Mouse (Mus musculus): ENCODE results near the gene Samm50. TPM values are rescaled to one million over a fixed set of nuclear protein-coding genes. Genes with fewer than 3 reads are reported as not detected.
A peak's percentile ranks its signal among the peaks of the same experiment; 100 is the strongest.

Gene Samm50
- polyA plus RNA-seq, 1 experiment from 2014 or later = 60.5 TPM

- WGBS = 12% methylated on average over 16 of the region's 16 CpGs
- Histone ChIP-seq H3K9me3 (replicated peaks; ENCODE audit: control insufficient read depth, low read length) (no peaks in the 10 kb centered on the region), H3K27me3 (replicated peaks; ENCODE audit: control insufficient read depth, insufficient read depth, low read length) (no peaks in the 10 kb centered on the region), H3K27ac (ENCODE audit: low read depth, low read length) (peak overlapping the region; percentile 48), H3K4me2 (ENCODE audit: low read length) (peak overlapping the region; percentile 35), H3K36me3 (ENCODE audit: control insufficient read depth, insufficient read depth, low read length) (no peaks in the 10 kb centered on the region), H3K4me1 (ENCODE audit: control insufficient read depth, insufficient read depth, low read length) (peaks cover 14% of the 10 kb centered on the region; the same call in 1 of the 2 replicates), H3K9ac (ENCODE audit: low read length) (no peak overlapping the region), H3K4me3 (ENCODE audit: low read depth, low read length) (no peak overlapping the region)
- DNase-seq (ENCODE audit: low spot score) = peak; percentile 74
- ATAC-seq = peak; percentile 61
Measured at GRCm38 (mm10) chr15:84238991-84239401, 47.0 kb downstream of the Samm50 start.

- no peak overlapping the region for H3K4me3 ChIP-seq (ENCODE audit: low read depth, low read length)
- ATAC-seq (no peak), DNase-seq (ENCODE audit: low spot score) (no peak)
- no peak overlapping the region for H3K27ac ChIP-seq (ENCODE audit: low read depth, low read length)
- H3K27me3 ChIP-seq (replicated peaks; ENCODE audit: control insufficient read depth, insufficient read depth, low read length) = no peaks in the 10 kb centered on the region
- H3K36me3 ChIP-seq (ENCODE audit: control insufficient read depth, insufficient read depth, low read length) = no peaks in the 10 kb centered on the region
- no peak overlapping the region for H3K9ac ChIP-seq (ENCODE audit: low read length)
- H3K9me3 ChIP-seq (replicated peaks; ENCODE audit: control insufficient read depth, low read length) = no peaks in the 10 kb centered on the region
- H3K4me2 ChIP-seq (ENCODE audit: low read length) = no peak overlapping the region
- WGBS = 57% methylated on average over 7 of the region's 7 CpGs
- peaks cover 23% of the 10 kb centered on the region for H3K4me1 ChIP-seq (ENCODE audit: control insufficient read depth, insufficient read depth, low read length)
Measured at GRCm38 (mm10) chr15:84241520-84241919, 49.5 kb downstream of the Samm50 start.

GRCm38 (mm10) chr15:84245104-84245503 lies 53.1 kb downstream of the Samm50 start:
- WGBS = 51% methylated on average over 7 of the region's 7 CpGs
- H3K9ac ChIP-seq (ENCODE audit: low read length) = no peak overlapping the region
- DNase-seq (ENCODE audit: low spot score) = peak; percentile 76

GRCm38 (mm10) chr15:84246195-84246594 lies 54.2 kb downstream of the Samm50 start:
- Histone ChIP-seq H3K27ac (ENCODE audit: low read depth, low read length) (no peak overlapping the region), H3K9me3 (replicated peaks; ENCODE audit: control insufficient read depth, low read length) (no peaks in the 10 kb centered on the region; the same call in 1 of the 2 replicates), H3K4me3 (ENCODE audit: low read depth, low read length) (no peak overlapping the region), H3K36me3 (ENCODE audit: control insufficient read depth, insufficient read depth, low read length) (no peaks in the 10 kb centered on the region), H3K4me1 (ENCODE audit: control insufficient read depth, insufficient read depth, low read length) (peaks cover 8% of the 10 kb centered on the region), H3K9ac (ENCODE audit: low read length) (no peak overlapping the region), H3K27me3 (replicated peaks; ENCODE audit: control insufficient read depth, insufficient read depth, low read length) (no peaks in the 10 kb centered on the region), H3K4me2 (ENCODE audit: low read length) (no peak overlapping the region)
- ATAC-seq = no peak
- WGBS = 87% methylated on average over 6 of the region's 6 CpGs
- DNase-seq (ENCODE audit: low spot score) = no peak

More at GRCm38 (mm10) chr15:84245104-84245503, 53.1 kb downstream of the Samm50 start:
- Histone ChIP-seq H3K4me1 (ENCODE audit: control insufficient read depth, insufficient read depth, low read length) (peaks cover 8% of the 10 kb centered on the region), H3K4me2 (ENCODE audit: low read length) (no peak overlapping the region), H3K27ac (ENCODE audit: low read depth, low read length) (peak overlapping the region; percentile 58; the same call in 1 of the 2 replicates), H3K36me3 (ENCODE audit: control insufficient read depth, insufficient read depth, low read length) (no peaks in the 10 kb centered on the region), H3K4me3 (ENCODE audit: low read depth, low read length) (no peak overlapping the region), H3K27me3 (replicated peaks; ENCODE audit: control insufficient read depth, insufficient read depth, low read length) (no peaks in the 10 kb centered on the region), H3K9me3 (replicated peaks; ENCODE audit: control insufficient read depth, low read length) (no peaks in the 10 kb centered on the region; the same call in 1 of the 2 replicates)
- ATAC-seq = peak; percentile 60

- Histone ChIP-seq H3K4me1 (ENCODE audit: control insufficient read depth, insufficient read depth, low read length) (peaks cover 8% of the 10 kb centered on the region), H3K4me3 (ENCODE audit: low read depth, low read length) (no peak overlapping the region), H3K27me3 (replicated peaks; ENCODE audit: control insufficient read depth, insufficient read depth, low read length) (no peaks in the 10 kb centered on the region), H3K9ac (ENCODE audit: low read length) (no peak overlapping the region), H3K4me2 (ENCODE audit: low read length) (no peak overlapping the region), H3K9me3 (replicated peaks; ENCODE audit: control insufficient read depth, low read length) (no peaks in the 10 kb centered on the region; the same call in 1 of the 2 replicates), H3K27ac (ENCODE audit: low read depth, low read length) (no peak overlapping the region), H3K36me3 (ENCODE audit: control insufficient read depth, insufficient read depth, low read length) (no peaks in the 10 kb centered on the region)
- 97% methylated on average over 3 of the region's 3 CpGs for WGBS
- ATAC-seq (no peak), DNase-seq (ENCODE audit: low spot score) (no peak)
Measured at GRCm38 (mm10) chr15:84247309-84247708, 55.3 kb downstream of the Samm50 start.

GRCm38 (mm10) chr15:84251227-84251626 lies 59.2 kb downstream of the Samm50 start:
- H3K27ac ChIP-seq (ENCODE audit: low read depth, low read length) = no peak overlapping the region
- DNase-seq (ENCODE audit: low spot score) (peak; percentile 22), ATAC-seq (no peak)
- WGBS = 47% methylated on average over 13 of the region's 13 CpGs
- no peaks in the 10 kb centered on the region for H3K4me1 ChIP-seq (ENCODE audit: control insufficient read depth, insufficient read depth, low read length)
- H3K36me3 ChIP-seq (ENCODE audit: control insufficient read depth, insufficient read depth, low read length) = no peaks in the 10 kb centered on the region
- H3K9me3 ChIP-seq (replicated peaks; ENCODE audit: control insufficient read depth, low read length) = no peaks in the 10 kb centered on the region; the same call in 1 of the 2 replicates
- H3K4me2 ChIP-seq (ENCODE audit: low read length) = no peak overlapping the region
- H3K9ac ChIP-seq (ENCODE audit: low read length) = no peak overlapping the region
- no peaks in the 10 kb centered on the region for H3K27me3 ChIP-seq (replicated peaks; ENCODE audit: control insufficient read depth, insufficient read depth, low read length)
- no peak overlapping the region for H3K4me3 ChIP-seq (ENCODE audit: low read depth, low read length)

- no peaks in the 10 kb centered on the region for H3K9me3 ChIP-seq (replicated peaks; ENCODE audit: control insufficient read depth, low read length)
- DNase-seq (ENCODE audit: low spot score) = no peak
- H3K9ac ChIP-seq (ENCODE audit: low read length) = no peak overlapping the region
- ATAC-seq = no peak
- 93% methylated on average over 7 of the region's 7 CpGs for WGBS
- no peaks in the 10 kb centered on the region for H3K36me3 ChIP-seq (ENCODE audit: control insufficient read depth, insufficient read depth, low read length)
- no peak overlapping the region for H3K4me2 ChIP-seq (ENCODE audit: low read length)
- H3K4me1 ChIP-seq (ENCODE audit: control insufficient read depth, insufficient read depth, low read length) = no peaks in the 10 kb centered on the region
- no peaks in the 10 kb centered on the region for H3K27me3 ChIP-seq (replicated peaks; ENCODE audit: control insufficient read depth, insufficient read depth, low read length)
- H3K4me3 ChIP-seq (ENCODE audit: low read depth, low read length) = no peak overlapping the region
- H3K27ac ChIP-seq (ENCODE audit: low read depth, low read length) = no peak overlapping the region
Measured at GRCm38 (mm10) chr15:84252645-84253044, 60.6 kb downstream of the Samm50 start.

- H3K4me3 ChIP-seq (ENCODE audit: low read depth, low read length) = no peak overlapping the region
- DNase-seq (ENCODE audit: low spot score) (peak; percentile 24), ATAC-seq (no peak)
- no peak overlapping the region for H3K9ac ChIP-seq (ENCODE audit: low read length)
- no peaks in the 10 kb centered on the region for H3K27me3 ChIP-seq (replicated peaks; ENCODE audit: control insufficient read depth, insufficient read depth, low read length)
- peaks cover 2% of the 10 kb centered on the region; the same call in 1 of the 2 replicates for H3K4me1 ChIP-seq (ENCODE audit: control insufficient read depth, insufficient read depth, low read length)
- H3K36me3 ChIP-seq (ENCODE audit: control insufficient read depth, insufficient read depth, low read length) = no peaks in the 10 kb centered on the region
- no peak overlapping the region for H3K27ac ChIP-seq (ENCODE audit: low read depth, low read length)
- WGBS = 75% methylated on average over 11 of the region's 11 CpGs
- H3K4me2 ChIP-seq (ENCODE audit: low read length) = no peak overlapping the region
- H3K9me3 ChIP-seq (replicated peaks; ENCODE audit: control insufficient read depth, low read length) = no peaks in the 10 kb centered on the region
Measured at GRCm38 (mm10) chr15:84253757-84254156, 61.7 kb downstream of the Samm50 start.

GRCm38 (mm10) chr15:84254387-84254786 lies 62.3 kb downstream of the Samm50 start:
- peaks cover 4% of the 10 kb centered on the region; the same call in 1 of the 2 replicates for H3K4me1 ChIP-seq (ENCODE audit: control insufficient read depth, insufficient read depth, low read length)
- ATAC-seq (no peak), DNase-seq (ENCODE audit: low spot score) (no peak)
- no peak overlapping the region for H3K9ac ChIP-seq (ENCODE audit: low read length)
- no peaks in the 10 kb centered on the region for H3K36me3 ChIP-seq (ENCODE audit: control insufficient read depth, insufficient read depth, low read length)
- H3K27ac ChIP-seq (ENCODE audit: low read depth, low read length) = no peak overlapping the region
- WGBS = 81% methylated on average over 8 of the region's 8 CpGs
- no peak overlapping the region for H3K4me2 ChIP-seq (ENCODE audit: low read length)
- H3K4me3 ChIP-seq (ENCODE audit: low read depth, low read length) = no peak overlapping the region
- no peaks in the 10 kb centered on the region for H3K9me3 ChIP-seq (replicated peaks; ENCODE audit: control insufficient read depth, low read length)
- no peaks in the 10 kb centered on the region for H3K27me3 ChIP-seq (replicated peaks; ENCODE audit: control insufficient read depth, insufficient read depth, low read length)

Measured in forebrain, embryonic 14.5 days (tissue).